Mouse (Mus musculus) MEL (cell line): Measurements from ENCODE around the gene Myo15b. TPM values are rescaled to one million over a fixed set of nuclear protein-coding genes. Genes with fewer than 3 reads are reported as not detected.

Source experiments
- DNase-seq: peaks from one replicate; pipeline ENCODE4 v3.0.0; 2011; ENCODE audit warnings: low read depth, low spot score
- H3K27ac ChIP-seq: 2 replicates; pipeline ENCODE4 v1.5.1; 2012; ENCODE audit warnings: low read depth, mild to moderate bottlenecking, control low read depth, low read length, moderate library complexity; ENCODE audit not compliant: control insufficient read depth
- H3K27me3 ChIP-seq, 2 experiments: fragments of 150-350 bp in 1 of 2; sonication (generic) in 1 of 2; 2 replicates each; pipeline ENCODE4 v1.6.1; 2012; ENCODE audit warnings: low read length in 2 of 2, mild to moderate bottlenecking in 2 of 2, improper control_type of control experiment in 1 of 2, moderate library complexity in 1 of 2; ENCODE audit not compliant: insufficient read depth in 2 of 2, control insufficient read depth in 1 of 2
- H3K36me3 ChIP-seq, 2 experiments: 2 replicates each; pipeline ENCODE4 v1.6.1; 2012 to 2014; ENCODE audit warnings: low read length in 2 of 2, improper control_type of control experiment in 1 of 2, inconsistent platforms in 1 of 2, mild to moderate bottlenecking in 1 of 2; ENCODE audit not compliant: insufficient read depth in 2 of 2, control insufficient read depth in 1 of 2
- H3K4me1 ChIP-seq, 2 experiments: fragments of 150-350 bp in 1 of 2; sonication (generic) in 1 of 2; 2 replicates each; pipeline ENCODE4 v1.6.1; 2012; ENCODE audit warnings: low read length in 2 of 2, improper control_type of control experiment in 1 of 2, mild to moderate bottlenecking in 1 of 2; ENCODE audit not compliant: insufficient read depth in 2 of 2, control insufficient read depth in 1 of 2
- H3K4me3 ChIP-seq, 2 experiments: fragments of 150-350 bp in 1 of 2; sonication (generic) in 1 of 2; 2 replicates each; pipeline ENCODE4 v1.5.1; 2012; ENCODE audit warnings: low read depth in 2 of 2, low read length in 2 of 2, mild to moderate bottlenecking in 2 of 2, moderate library complexity in 2 of 2, control low read depth in 1 of 2, improper control_type of control experiment in 1 of 2; ENCODE audit not compliant: control insufficient read depth in 1 of 2, insufficient read depth in 1 of 2
- H3K79me2 ChIP-seq: 2 replicates; pipeline ENCODE4 v1.6.1; 2012; ENCODE audit warnings: mild to moderate bottlenecking, low read length, moderate library complexity; ENCODE audit not compliant: control insufficient read depth, poor library complexity, insufficient read depth
- H3K9ac ChIP-seq: 2 replicates; pipeline ENCODE4 v1.6.1; 2012; ENCODE audit warnings: low read depth, mild to moderate bottlenecking, control low read depth, low read length, moderate library complexity; ENCODE audit not compliant: control insufficient read depth, poor library complexity, severe bottlenecking
- H3K9me3 ChIP-seq: fragments of 150-350 bp; sonication (generic); replicated peaks from 2 replicates; pipeline ENCODE4 v1.6.1; 2012; ENCODE audit warnings: mild to moderate bottlenecking, low read length, improper control_type of control experiment, moderate library complexity; ENCODE audit not compliant: insufficient read depth
- BHLHE40 ChIP-seq: IDR thresholded peaks from 2 replicates; pipeline ENCODE4 v1.6.1; 2012; ENCODE audit warnings: low read depth, mild to moderate bottlenecking, inconsistent platforms, low read length, improper control_type of control experiment, borderline replicate concordance
- CHD1 ChIP-seq: IDR thresholded peaks from 2 replicates; pipeline ENCODE4 v1.6.1; 2012; ENCODE audit warnings: low read depth, mild to moderate bottlenecking, inconsistent platforms, low read length, improper control_type of control experiment
- CTCF ChIP-seq, 3 experiments: IDR thresholded peaks in 2 of 3; conservative IDR thresholded peaks in 1 of 3; 2 replicates each; pipeline ENCODE4 v1.5.1; 2011 to 2012; ENCODE audit warnings: low read length in 3 of 3, low read depth in 2 of 3, mild to moderate bottlenecking in 2 of 3, improper control_type of control experiment in 1 of 3, inconsistent platforms in 1 of 3, mixed read lengths in 1 of 3, moderate library complexity in 1 of 3; ENCODE audit not compliant: control insufficient read depth in 1 of 3, insufficient read depth in 1 of 3, poor library complexity in 1 of 3, severe bottlenecking in 1 of 3
- ELF1 ChIP-seq: IDR thresholded peaks from 2 replicates; pipeline ENCODE4 v1.6.1; 2014; ENCODE audit warnings: low read depth, mild to moderate bottlenecking, inconsistent platforms, low read length, improper control_type of control experiment, moderate library complexity
- EP300 ChIP-seq, 2 experiments: IDR thresholded peaks; 2 replicates each; pipeline ENCODE4 v1.6.1; 2011; ENCODE audit warnings: improper control_type of control experiment in 2 of 2, low read length in 2 of 2, low read depth in 1 of 2, mild to moderate bottlenecking in 1 of 2
- ETS1 ChIP-seq: IDR thresholded peaks from 2 replicates; pipeline ENCODE4 v1.6.1; 2012; ENCODE audit warnings: low read depth, mild to moderate bottlenecking, inconsistent platforms, low read length, improper control_type of control experiment, moderate library complexity
- GABPA ChIP-seq: IDR thresholded peaks from 2 replicates; pipeline ENCODE4 v1.6.1; 2012; ENCODE audit warnings: low read depth, mild to moderate bottlenecking, inconsistent platforms, low read length, improper control_type of control experiment, moderate library complexity
- GATA1 ChIP-seq: IDR thresholded peaks from 2 replicates; pipeline ENCODE4 v1.6.1; 2011; ENCODE audit warnings: low read depth, low read length, improper control_type of control experiment
- KAT2A ChIP-seq: conservative IDR thresholded peaks from 2 replicates; pipeline ENCODE4 v1.6.1; 2012; ENCODE audit warnings: low read depth, low read length, improper control_type of control experiment, inconsistent platforms
- MAFK ChIP-seq: IDR thresholded peaks from 2 replicates; pipeline ENCODE4 v1.6.1; 2011; ENCODE audit warnings: low read depth, mild to moderate bottlenecking, low read length, improper control_type of control experiment, borderline replicate concordance
- MAX ChIP-seq: IDR thresholded peaks from 2 replicates; pipeline ENCODE4 v1.6.1; 2011; ENCODE audit warnings: low read length, improper control_type of control experiment
- MAZ ChIP-seq: IDR thresholded peaks from 2 replicates; pipeline ENCODE4 v1.6.1; 2012; ENCODE audit warnings: low read depth, mild to moderate bottlenecking, inconsistent platforms, low read length, improper control_type of control experiment
- MXI1 ChIP-seq: IDR thresholded peaks from 2 replicates; pipeline ENCODE4 v1.6.1; 2011; ENCODE audit warnings: mild to moderate bottlenecking, low read depth, low read length, improper control_type of control experiment
- MYB ChIP-seq: IDR thresholded peaks from 2 replicates; pipeline ENCODE4 v1.6.1; 2011; ENCODE audit warnings: mild to moderate bottlenecking, low read depth, low read length, improper control_type of control experiment
- MYC ChIP-seq: IDR thresholded peaks from 2 replicates; pipeline ENCODE4 v1.6.1; 2011; ENCODE audit warnings: low read depth, mild to moderate bottlenecking, low read length, improper control_type of control experiment, moderate library complexity
- NELFE ChIP-seq: IDR thresholded peaks from 2 replicates; pipeline ENCODE4 v1.6.1; 2011; ENCODE audit warnings: low read depth, low read length, improper control_type of control experiment
- NRF1 ChIP-seq: IDR thresholded peaks from 2 replicates; pipeline ENCODE4 v1.6.1; 2014; ENCODE audit warnings: low read depth, mild to moderate bottlenecking, inconsistent platforms, low read length, improper control_type of control experiment, moderate library complexity; ENCODE audit not compliant: poor library complexity, insufficient read depth, severe bottlenecking
- POLR2AphosphoS2 ChIP-seq: IDR thresholded peaks from 2 replicates; pipeline ENCODE4 v1.6.1; 2011; ENCODE audit warnings: low read length, improper control_type of control experiment
- RAD21 ChIP-seq: IDR thresholded peaks from 2 replicates; pipeline ENCODE4 v1.6.1; 2011; ENCODE audit warnings: mild to moderate bottlenecking, low read depth, low read length, improper control_type of control experiment
- RCOR1 ChIP-seq: IDR thresholded peaks from 2 replicates; pipeline ENCODE4 v1.6.1; 2012; ENCODE audit warnings: low read depth, mild to moderate bottlenecking, inconsistent platforms, low read length, improper control_type of control experiment
- SIN3A ChIP-seq: IDR thresholded peaks from 2 replicates; pipeline ENCODE4 v1.6.1; 2012; ENCODE audit warnings: low read length, improper control_type of control experiment, inconsistent platforms
- SMC3 ChIP-seq: IDR thresholded peaks from 2 replicates; pipeline ENCODE4 v1.6.1; 2011; ENCODE audit warnings: low read depth, low read length, improper control_type of control experiment
- TAL1 ChIP-seq: IDR thresholded peaks from 2 replicates; pipeline ENCODE4 v1.6.1; 2012; ENCODE audit warnings: mild to moderate bottlenecking, inconsistent platforms, low read length, moderate library complexity, mixed read lengths
- TBP ChIP-seq: IDR thresholded peaks from 2 replicates; pipeline ENCODE4 v1.8.0; 2011; ENCODE audit warnings: low read depth, low read length, improper control_type of control experiment
- TCF12 ChIP-seq: IDR thresholded peaks from 2 replicates; pipeline ENCODE4 v1.6.1; 2014; ENCODE audit warnings: low read depth, mild to moderate bottlenecking, inconsistent platforms, low read length, improper control_type of control experiment, moderate library complexity
- USF1 ChIP-seq: IDR thresholded peaks from 2 replicates; pipeline ENCODE4 v1.6.1; 2014; ENCODE audit warnings: low read depth, mild to moderate bottlenecking, inconsistent platforms, low read length, improper control_type of control experiment, moderate library complexity
- USF2 ChIP-seq, 2 experiments: IDR thresholded peaks; 2 replicates each; pipeline ENCODE4 v1.6.1; 2011 to 2012; ENCODE audit warnings: improper control_type of control experiment in 2 of 2, low read length in 2 of 2, borderline replicate concordance in 1 of 2, inconsistent platforms in 1 of 2, low read depth in 1 of 2, mild to moderate bottlenecking in 1 of 2; ENCODE audit not compliant: insufficient read depth in 1 of 2
- ZC3H11A ChIP-seq: IDR thresholded peaks from 2 replicates; pipeline ENCODE4 v1.6.1; 2012; ENCODE audit warnings: low read depth, mild to moderate bottlenecking, inconsistent platforms, low read length, improper control_type of control experiment
- ZKSCAN1 ChIP-seq: IDR thresholded peaks from 2 replicates; pipeline ENCODE4 v1.6.1; 2012; ENCODE audit warnings: low read depth, mild to moderate bottlenecking, inconsistent platforms, low read length, improper control_type of control experiment, moderate library complexity
- ZMIZ1 ChIP-seq: IDR thresholded peaks from 2 replicates; pipeline ENCODE4 v1.6.1; 2012; ENCODE audit warnings: low read depth, mild to moderate bottlenecking, inconsistent platforms, low read length, improper control_type of control experiment, moderate library complexity
- ZNF384 ChIP-seq: IDR thresholded peaks from 2 replicates; pipeline ENCODE4 v1.6.1; 2012; ENCODE audit warnings: low read depth, mild to moderate bottlenecking, inconsistent platforms, low read length, improper control_type of control experiment
- polyA plus RNA-seq, 2 experiments: library from polyadenylated mRNA; stranded (reverse) in 1 of 2; unstranded in 1 of 2; fragments of >175 nt in 1 of 2; fragments of >200 nt in 1 of 2; gene quantifications; 2 replicates each; pipeline versions ENCODE4 v1.2.1 to v1.2.4; 2012; ENCODE audit warnings: low replicate concordance in 2 of 2, low read depth in 1 of 2; ENCODE audit not compliant: insufficient read length in 2 of 2, insufficient read depth in 1 of 2, missing spikeins in 1 of 2
- total RNA-seq: library from RNA; depleted of rRNA; stranded (reverse); fragments of 300-350 nt; gene quantifications from 2 replicates; pipeline ENCODE4 v1.2.3, GENCODE M21; 2012

Gene Myo15b
- total and polyA plus RNA-seq, 3 experiments: 1.5 to 3.2 TPM; not detected in 1

GRCm38 (mm10) chr11:115814605-115815450 lies 43.4 kb upstream of the Myo15b start, which contains the start of gene Tsen54 (continued):
- TF ChIP-seq MYC: peak; percentile 74; the same call in 1 of the 2 replicates
- TF ChIP-seq SIN3A: 0 out of 2 replicates have a peak, but pooled peaks have one; percentile 47
- no peak; the same call in 1 of the 2 replicates for TF ChIP-seq CHD1
- peak; percentile 62; the same call in 1 of the 2 replicates for TF ChIP-seq MAZ
- peak; percentile 87 for TF ChIP-seq USF1
- peak; percentile 91 for TF ChIP-seq NELFE
- TF ChIP-seq GATA1: no peak
- TF ChIP-seq ZKSCAN1: no peak
- peak; percentile 93 for TF ChIP-seq MXI1
- no peak for TF ChIP-seq TAL1
- TF ChIP-seq RCOR1: no peak; the same call in 1 of the 2 replicates
- TF ChIP-seq BHLHE40: 0 out of 2 replicates have a peak, but pooled peaks have one; percentile 20
- peak; percentile 73 for TF ChIP-seq MAX
- no peak for TF ChIP-seq GABPA
- 0 out of 4 replicates have a peak, but pooled peaks of 1 of the 2 experiments have one; percentile 31 for TF ChIP-seq USF2 (IDR thresholded peaks at IDR 0.05; ENCODE audit: borderline replicate concordance in 1 of 2, insufficient read depth in 1 of 2, low read depth in 1 of 2, low read length in 2 of 2)
- TF ChIP-seq MYB: no peak
- TF ChIP-seq TCF12: peak; percentile 71
- TF ChIP-seq CTCF (IDR thresholded peaks at IDR 0.05 in 2 of 3, conservative IDR thresholded peaks at IDR 0.05 in 1 of 3; ENCODE audit: control insufficient read depth in 1 of 3, insufficient read depth in 1 of 3, low read depth in 2 of 3, low read length in 3 of 3, poor library complexity in 1 of 3, severe bottlenecking in 1 of 3): no peak; a peak in 1 of 6 replicates

DNA sequence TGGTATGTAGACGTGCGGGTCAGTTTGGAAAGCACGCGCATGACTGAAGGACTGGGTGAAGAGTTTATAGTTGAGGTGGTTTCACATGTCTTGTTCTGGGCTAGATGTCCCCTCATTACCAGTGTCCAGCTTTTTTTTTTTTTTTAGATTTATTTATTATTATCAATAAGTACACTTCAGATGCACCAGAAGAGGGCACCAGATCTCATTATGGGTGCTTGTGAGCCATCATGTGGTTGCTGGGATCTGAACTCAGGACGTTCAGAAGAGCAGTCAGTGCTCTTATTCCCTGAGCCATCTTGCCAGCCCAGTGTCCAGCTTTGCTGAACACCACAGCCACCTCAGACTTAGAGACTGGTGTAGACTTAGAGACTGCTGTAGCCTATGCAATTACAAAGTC lies 40.9 kb upstream of the Myo15b start:
- TF ChIP-seq ZMIZ1 (no peak), RAD21 (peak; percentile 51), KAT2A (no peak), CTCF (IDR thresholded peaks at IDR 0.05 in 2 of 3, conservative IDR thresholded peaks at IDR 0.05 in 1 of 3; ENCODE audit: control insufficient read depth in 1 of 3, insufficient read depth in 1 of 3, low read depth in 2 of 3, low read length in 3 of 3, poor library complexity in 1 of 3, severe bottlenecking in 1 of 3) (peak; percentile 28 to 56 (median 29)), ETS1 (no peak), ZC3H11A (peak; percentile 62), MAFK (no peak), TBP (no peak), SIN3A (no peak), MAX (no peak), TCF12 (no peak), EP300 (IDR thresholded peaks at IDR 0.05; ENCODE audit: low read depth in 1 of 2, low read length in 2 of 2) (no peak), USF2 (IDR thresholded peaks at IDR 0.05; ENCODE audit: borderline replicate concordance in 1 of 2, insufficient read depth in 1 of 2, low read depth in 1 of 2, low read length in 2 of 2) (no peak), ZNF384 (peak; percentile 85), SMC3 (peak; percentile 66), NRF1 (no peak), POLR2AphosphoS2 (no peak), ELF1 (no peak), MXI1 (no peak)
- Histone ChIP-seq H3K4me1 (peaks cover 2 to 17% of the 10 kb centered on the region in 2 experiments; a peak in 3 of 4 replicates), H3K36me3 (peaks cover 0 to 13% of the 10 kb centered on the region in 2 experiments; a peak in 2 of 4 replicates)

More for the DNA sequence above, 40.9 kb upstream of the Myo15b start:
- Histone ChIP-seq H3K27me3 (no peaks in the 10 kb centered on the region), H3K9me3 (no peaks in the 10 kb centered on the region), H3K27ac (no peak overlapping the region), H3K79me2 (peaks cover 22% of the 10 kb centered on the region), H3K9ac (no peak overlapping the region), H3K4me3 (no peak overlapping the region)
- peak; percentile 39 for DNase-seq
